In the genomic region with DNA sequence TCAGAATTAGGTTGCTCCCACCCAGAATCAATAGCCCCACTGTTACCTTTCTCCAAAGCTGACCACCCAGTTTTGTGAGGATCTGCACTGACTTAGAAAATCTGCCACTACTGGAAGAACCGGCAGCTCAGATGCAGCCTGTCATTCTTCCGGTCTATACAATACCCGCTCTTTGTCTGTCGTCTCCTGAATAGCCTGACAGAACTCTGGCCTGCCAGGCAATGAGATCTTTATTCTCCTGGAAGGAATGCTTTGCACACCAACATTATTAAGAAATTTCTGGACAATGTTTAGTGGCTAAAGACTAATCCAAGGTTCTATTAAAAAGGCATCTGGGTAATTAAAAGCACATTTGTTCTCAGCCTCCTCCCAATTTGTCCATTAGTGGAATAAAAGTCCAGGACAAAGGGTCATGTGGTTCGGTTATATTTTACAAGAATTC, we compare ENCODE assay signal across 15 mouse cellular contexts.
DNase-seq lines count a peak whose midpoint lies in the region; ATAC-seq lines count a peak whose summit lies in the region.
"Had no signal": no experiment of that assay in that cellular context is flagged by ENCODE, and none has a peak within 500 bp of the region (broad histone marks: within the 10 kb centered on the region; RNA-seq: fewer than 3 reads in every experiment).

No protein-coding gene starts in this region.

- peak; percentile 84 for ATAC-seq in forebrain, embryonic 11.5 days (replicated peaks; ENCODE audit: low FRiP score)
- 0 out of 2 replicates have a peak, but pooled peaks have one; percentile 48 for ATAC-seq in midbrain, embryonic 16.5 days
- ATAC-seq: lung, postnatal 0 days had no signal

- no peaks in the 10 kb centered on the region for H3K9me3 ChIP-seq in forebrain, embryonic 11.5 days (ENCODE audit: control insufficient read depth, low read length)
- no peaks in the 10 kb centered on the region for H3K9me3 ChIP-seq in limb, embryonic 10.5 days (replicated peaks)
- H3K9me3 ChIP-seq in midbrain, embryonic 16.5 days (replicated peaks; ENCODE audit: control insufficient read depth, low read length, poor library complexity, severe bottlenecking): no peaks in the 10 kb centered on the region
- H3K9me3 ChIP-seq: liver, embryonic 13.5 days; neural tube, embryonic 15.5 days had no signal

- no peaks in the 10 kb centered on the region for H3K36me3 ChIP-seq in forebrain, embryonic 11.5 days (ENCODE audit: control insufficient read depth, insufficient read depth, low read length)
- no peaks in the 10 kb centered on the region for H3K36me3 ChIP-seq in limb, embryonic 10.5 days
- H3K36me3 ChIP-seq in midbrain, embryonic 16.5 days (ENCODE audit: control insufficient read depth, insufficient read depth, low read length): no peaks in the 10 kb centered on the region
- H3K36me3 ChIP-seq: liver, embryonic 13.5 days; neural tube, embryonic 15.5 days had no signal

- no peaks in the 10 kb centered on the region; the same call in 1 of the 2 replicates for H3K4me1 ChIP-seq in forebrain, embryonic 11.5 days (replicated peaks; ENCODE audit: control insufficient read depth, insufficient read depth, low read length)
- peaks cover 76% of the 10 kb centered on the region for H3K4me1 ChIP-seq in limb, embryonic 10.5 days
- no peaks in the 10 kb centered on the region for H3K4me1 ChIP-seq in midbrain, embryonic 16.5 days (ENCODE audit: control insufficient read depth, insufficient read depth, low read length)
- H3K4me1 ChIP-seq: liver, embryonic 13.5 days; neural tube, embryonic 15.5 days had no signal

- no peak overlapping the region for H3K4me3 ChIP-seq in forebrain, embryonic 11.5 days (ENCODE audit: low read depth, low read length)
- H3K4me3 ChIP-seq in limb, embryonic 10.5 days: no peak overlapping the region
- no peak overlapping the region for H3K4me3 ChIP-seq in midbrain, embryonic 16.5 days (ENCODE audit: low read depth, low read length)
- H3K4me3 ChIP-seq: erythroblast, embryonic 14.5 days; liver, embryonic 13.5 days; neural tube, embryonic 15.5 days had no signal

- no peak overlapping the region for H3K4me2 ChIP-seq in forebrain, embryonic 11.5 days (ENCODE audit: low read depth, low read length, severe bottlenecking)
- no peak overlapping the region for H3K4me2 ChIP-seq in midbrain, embryonic 16.5 days (ENCODE audit: low read length)
- H3K4me2 ChIP-seq: liver, embryonic 13.5 days; neural tube, embryonic 15.5 days had no signal

- H3K27ac ChIP-seq in forebrain, embryonic 11.5 days (ENCODE audit: low read depth, low read length): no peak overlapping the region
- peak overlapping the region; percentile 56 for H3K27ac ChIP-seq in limb, embryonic 10.5 days
- H3K27ac ChIP-seq in midbrain, embryonic 16.5 days (ENCODE audit: low read length): no peak overlapping the region
- H3K27ac ChIP-seq: liver, embryonic 13.5 days; neural tube, embryonic 15.5 days had no signal

- DNase-seq in kidney, adult 9 months: peak; percentile 58
- no peak for DNase-seq in kidney, postnatal 4 days
- DNase-seq in forebrain, embryonic 11.5 days (ENCODE audit: low spot score): peak; percentile 58
- no peak for DNase-seq in limb, embryonic 10.5 days (ENCODE audit: low spot score)
- no peak for DNase-seq in ovary, postnatal 10 days (ENCODE audit: low spot score)
- DNase-seq in thymus, postnatal 4 days: no peak
- no peak for DNase-seq in right cerebral cortex, adult 18-20 months
- DNase-seq: adrenal gland, postnatal 14 days; B cell, adult 2 months; heart, postnatal 36 days; liver, embryonic 13.5 days had no signal

- H3K27me3 ChIP-seq in forebrain, embryonic 11.5 days (ENCODE audit: control insufficient read depth, insufficient read depth, low read length): peaks cover 11% of the 10 kb centered on the region
- no peaks in the 10 kb centered on the region; the same call in 1 of the 2 replicates for H3K27me3 ChIP-seq in limb, embryonic 10.5 days (ENCODE audit: low read depth, poor library complexity, severe bottlenecking)
- peaks cover 8% of the 10 kb centered on the region; the same call in 1 of the 2 replicates for H3K27me3 ChIP-seq in midbrain, embryonic 16.5 days (ENCODE audit: control insufficient read depth, insufficient read depth, low read depth, low read length)
- H3K27me3 ChIP-seq: liver, embryonic 13.5 days; neural tube, embryonic 15.5 days had no signal

- H3K9ac ChIP-seq in forebrain, embryonic 11.5 days (ENCODE audit: low read length): no peak overlapping the region
- no peak overlapping the region for H3K9ac ChIP-seq in midbrain, embryonic 16.5 days (ENCODE audit: low read depth, low read length)
- H3K9ac ChIP-seq: liver, embryonic 13.5 days; neural tube, embryonic 15.5 days had no signal

- WGBS in forebrain, embryonic 11.5 days: 4% methylated on average over 5 of the region's 5 CpGs
- WGBS in limb, embryonic 10.5 days: 37% methylated on average over 5 of the region's 5 CpGs
- 14% methylated on average over 5 of the region's 5 CpGs for WGBS in midbrain, embryonic 16.5 days

Comparison
In these comparisons a context has a peak if more than half of its experiments do, and no peak if none do; other contexts are left out.
1. DNase-seq: peak in kidney, adult 9 months (single experiment) and forebrain, embryonic 11.5 days (single experiment); none in kidney, postnatal 4 days (0 of 2), limb, embryonic 10.5 days (single experiment), ovary, postnatal 10 days (single experiment), thymus, postnatal 4 days (single experiment) and right cerebral cortex, adult 18-20 months (single experiment).